Mouse (Mus musculus): ENCODE measurements around the gene Snap29.

- TF ChIP-seq CTCF (IDR thresholded peaks at IDR 0.05; ENCODE audit: insufficient read depth, low read depth, low read length): no peak
- TF ChIP-seq POLR2A (IDR thresholded peaks at IDR 0.05; ENCODE audit: insufficient read depth, low read depth, low read length): no peak
These were observed 54.5 kb downstream of the Snap29 start for GRCm38 (mm10) chr16:17460254-17460653.
